Mouse (Mus musculus): Measurements from ENCODE around the gene Psmb7.

GRCm38 (mm10) chr2:38612596-38612995 is 31.3 kb downstream of the Psmb7 start:
- no peak for TF ChIP-seq CTCF (IDR thresholded peaks at IDR 0.05; ENCODE audit: control insufficient read depth, insufficient read depth, insufficient replicate concordance, low read depth, low read length)
- TF ChIP-seq POLR2A (IDR thresholded peaks at IDR 0.05; ENCODE audit: control insufficient read depth, low read depth, low read length) = no peak
